Mouse (Mus musculus): ENCODE data around the gene Kcnd1.

Gene Kcnd1

DNA sequence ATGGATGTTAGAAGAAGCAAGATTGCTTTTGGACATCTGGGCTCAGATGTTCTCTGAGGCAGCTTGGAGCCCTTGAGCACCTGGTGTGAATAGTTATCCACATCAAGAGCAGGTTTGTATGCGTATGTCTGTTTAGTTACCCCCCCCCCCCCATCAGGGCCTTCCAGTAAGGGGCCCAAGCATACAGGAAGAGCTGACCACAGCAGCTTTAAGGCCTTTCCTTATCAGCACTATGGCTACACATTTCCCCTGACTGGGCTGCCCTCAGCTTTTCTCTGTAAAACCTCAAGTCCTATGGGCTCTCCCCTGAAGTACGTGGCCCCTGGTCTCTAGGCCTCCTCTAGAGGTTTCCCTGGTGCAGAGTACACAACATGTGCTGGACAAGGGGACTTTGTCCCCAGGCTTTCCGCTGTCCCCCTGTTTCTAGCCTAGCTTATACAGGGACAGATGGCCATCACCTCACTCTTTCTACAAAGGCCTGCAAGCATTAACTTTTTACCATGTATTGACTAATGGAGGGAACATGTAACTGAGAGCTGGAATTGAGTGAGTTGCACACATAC lies 37.2 kb downstream of the Kcnd1 start:
- in situ Hi-C loops (cut with MseI, MboI), result no loop called here

DNA sequence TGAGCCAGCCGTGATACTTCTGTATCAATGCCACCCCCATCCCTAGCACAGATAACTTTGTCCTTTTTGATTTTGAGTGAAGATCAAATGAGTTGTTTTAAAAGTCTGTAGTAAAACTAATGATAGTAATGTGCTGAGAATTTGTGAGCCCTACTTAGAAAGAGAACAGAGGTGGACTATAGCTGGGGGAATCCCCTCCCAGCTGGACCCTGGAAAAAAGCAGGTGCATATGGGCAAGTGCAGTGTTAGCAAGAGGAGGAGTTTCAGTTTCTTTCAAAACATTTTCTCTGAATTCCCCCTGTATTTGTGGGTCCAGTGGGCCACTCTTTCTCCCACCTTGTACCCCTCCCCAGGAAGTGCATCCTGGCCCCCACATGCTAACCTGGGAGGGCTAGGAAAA lies 41.1 kb downstream of the Kcnd1 start:
- in situ Hi-C loops (cut with MseI, MboI), result no loop called here

DNA sequence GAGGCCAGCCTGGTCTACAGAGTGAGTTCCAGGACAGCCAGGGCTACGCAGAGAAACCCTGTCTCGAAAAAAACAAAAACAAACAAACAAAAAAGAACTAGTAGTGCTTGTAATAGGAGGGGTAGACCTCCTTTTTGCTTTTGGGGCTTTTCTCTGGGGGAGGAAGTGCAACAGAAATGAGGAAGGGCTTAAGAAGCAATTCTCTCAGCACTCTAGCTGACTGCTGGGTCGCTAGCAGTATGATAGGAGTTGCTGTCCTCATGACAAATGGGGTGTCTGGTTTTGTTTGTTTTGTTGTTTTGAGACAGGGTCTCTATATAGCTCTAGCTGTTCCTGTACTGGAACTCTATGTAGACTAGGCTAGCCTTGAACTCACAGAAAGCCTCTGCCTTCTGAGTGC lies 42.5 kb downstream of the Kcnd1 start:
- in situ Hi-C loops (cut with MseI, MboI), result no loop called here

DNA sequence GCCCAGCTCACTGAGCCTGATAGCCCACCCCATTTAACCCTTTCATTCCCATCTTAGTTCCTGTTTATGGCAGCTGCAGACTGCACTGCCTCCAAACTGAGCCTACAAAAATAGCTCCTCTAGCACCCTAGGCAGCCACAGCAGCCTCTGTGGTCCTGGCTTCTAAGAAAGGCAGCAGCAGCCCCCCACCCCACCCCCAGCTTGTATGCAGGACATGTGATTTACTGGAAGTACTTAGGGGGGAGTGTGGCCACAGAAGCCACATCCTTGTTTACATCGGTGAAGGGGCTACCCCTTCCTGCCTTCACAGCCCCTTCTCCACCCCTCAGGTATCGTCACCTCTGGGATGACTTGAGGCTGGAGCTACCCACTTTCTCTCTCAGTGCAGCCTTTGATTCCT lies 43.3 kb downstream of the Kcnd1 start:
- in situ Hi-C loops (cut with MseI, MboI), result no loop called here

DNA sequence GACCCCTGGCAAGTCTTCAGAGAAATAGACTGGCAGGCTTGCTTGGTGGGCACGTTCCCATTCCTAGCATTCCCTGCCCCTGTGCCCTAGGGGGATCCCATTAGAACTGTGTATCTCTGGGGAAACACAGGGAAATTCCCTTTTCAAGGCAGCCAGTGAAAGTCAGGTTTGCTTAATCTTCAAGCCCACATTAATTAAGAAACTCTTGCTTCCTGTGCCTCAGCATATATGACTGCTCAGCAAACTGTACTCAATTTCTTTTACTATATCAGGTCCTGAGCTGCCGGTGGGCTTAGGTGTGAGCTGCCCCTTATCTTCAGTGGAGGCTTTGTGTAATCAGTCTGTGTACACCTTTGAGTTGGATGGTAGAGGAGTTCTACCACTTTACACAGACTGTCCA lies 43.7 kb downstream of the Kcnd1 start:
- in situ Hi-C loops (cut with MseI, MboI), result no loop called here

DNA sequence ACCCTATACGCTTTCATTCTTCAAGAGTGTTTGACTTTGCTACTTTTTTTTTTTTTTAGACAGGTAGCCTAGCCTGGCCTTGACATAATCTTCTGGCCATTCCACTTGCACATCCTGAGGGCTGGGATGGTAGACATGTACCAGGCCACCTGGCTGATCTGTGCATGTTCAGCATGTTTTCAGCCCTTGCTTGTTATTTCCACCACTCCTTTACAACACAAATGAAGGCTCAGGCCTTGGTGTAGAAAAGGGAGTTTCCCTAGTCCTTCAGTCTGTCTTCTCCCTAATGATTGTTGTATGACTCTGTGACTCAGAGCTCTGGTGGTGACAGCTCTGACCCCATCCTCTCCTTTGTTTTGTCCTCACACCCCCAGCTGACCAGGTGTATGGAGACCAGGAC lies 45.1 kb downstream of the Kcnd1 start:
- in situ Hi-C loops (cut with MseI, MboI), result no loop called here

DNA sequence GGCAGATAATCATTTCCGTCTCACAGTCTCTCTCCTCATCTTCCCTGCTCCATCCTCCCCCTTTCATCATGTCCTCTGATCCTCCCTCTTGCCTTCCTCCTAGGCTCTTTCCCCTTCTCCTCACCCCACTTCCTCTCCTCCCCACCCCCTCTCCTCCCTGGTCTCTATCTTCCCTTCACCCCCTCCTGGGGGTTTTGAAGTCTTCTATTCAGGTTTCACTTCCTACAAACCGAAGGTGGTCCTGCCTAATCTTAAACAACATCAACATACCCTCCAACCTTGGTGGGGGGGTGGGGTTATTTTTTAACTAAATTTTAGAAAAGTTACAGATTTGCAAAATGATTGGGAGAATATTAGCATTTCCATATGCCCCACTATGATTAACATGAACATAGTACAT lies 46.4 kb downstream of the Kcnd1 start:
- in situ Hi-C loops (cut with MseI, MboI), result no loop called here

DNA sequence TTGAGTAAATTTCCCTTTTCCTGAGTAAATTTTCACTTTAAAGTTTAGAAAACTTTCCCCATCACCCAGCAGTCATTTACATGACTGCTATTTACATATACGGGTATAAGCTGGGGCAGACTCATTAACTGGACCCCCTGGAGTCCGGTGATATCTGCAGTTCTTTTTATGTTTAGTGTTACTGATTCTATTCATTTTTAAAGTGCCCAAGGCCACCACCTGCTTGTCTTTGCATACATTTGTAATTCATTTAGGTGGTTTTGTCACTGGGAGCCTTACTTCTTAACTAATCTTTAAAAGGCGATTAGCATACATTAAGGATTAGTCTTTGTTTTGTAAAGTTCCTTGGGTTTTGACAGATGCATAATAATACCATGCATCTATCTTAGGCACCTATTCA lies 47.7 kb downstream of the Kcnd1 start:
- in situ Hi-C loops (cut with MseI, MboI), result no loop called here

DNA sequence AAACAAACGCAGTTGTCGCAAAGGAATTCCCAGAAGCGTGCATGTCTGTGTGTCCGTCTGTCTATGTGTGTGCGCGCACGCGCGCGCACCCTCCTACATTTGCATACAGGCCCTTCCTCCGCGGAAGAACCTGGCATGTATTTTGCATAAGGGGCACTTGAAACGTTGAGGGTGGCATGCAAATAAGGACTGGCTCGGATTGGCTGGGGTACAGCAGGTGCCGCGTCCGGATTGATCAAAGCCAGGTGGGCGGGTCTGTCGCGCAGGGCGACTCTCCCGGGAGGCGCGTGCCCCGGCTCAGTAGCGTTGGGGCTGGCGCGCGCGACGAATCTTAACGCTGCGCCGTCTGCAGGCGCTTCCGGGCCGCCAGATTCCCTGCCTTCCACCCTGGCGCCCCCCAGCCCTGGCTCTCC lies 55.9 kb downstream of the Kcnd1 start, which contains the start of gene Pim2:
TSS of gene Pim2 (plus strand) at position 256 of the 413 bp plus-strand sequence.
- in situ Hi-C loops (cut with MseI, MboI), result no loop called here

DNA sequence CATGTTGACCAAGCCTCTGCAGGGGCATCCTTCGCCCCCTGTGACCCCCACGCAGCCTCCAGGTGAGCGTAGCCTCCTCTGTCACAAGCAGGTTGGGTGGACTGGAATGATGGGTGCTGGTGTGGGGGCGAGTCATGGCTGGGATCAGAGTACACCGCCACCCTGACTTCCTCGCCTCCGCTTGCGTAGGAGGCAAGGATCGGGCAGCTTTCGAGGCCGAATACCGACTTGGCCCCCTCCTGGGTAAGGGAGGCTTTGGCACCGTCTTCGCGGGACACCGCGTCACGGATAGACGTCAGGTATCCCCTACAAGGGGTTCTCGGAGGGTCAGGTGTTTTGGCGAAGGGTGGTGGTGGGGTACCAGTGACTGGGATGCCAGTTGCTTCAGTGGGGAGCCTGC lies 56.4 kb downstream of the Kcnd1 start:
- in situ Hi-C loops (cut with MseI, MboI), result no loop called here

DNA sequence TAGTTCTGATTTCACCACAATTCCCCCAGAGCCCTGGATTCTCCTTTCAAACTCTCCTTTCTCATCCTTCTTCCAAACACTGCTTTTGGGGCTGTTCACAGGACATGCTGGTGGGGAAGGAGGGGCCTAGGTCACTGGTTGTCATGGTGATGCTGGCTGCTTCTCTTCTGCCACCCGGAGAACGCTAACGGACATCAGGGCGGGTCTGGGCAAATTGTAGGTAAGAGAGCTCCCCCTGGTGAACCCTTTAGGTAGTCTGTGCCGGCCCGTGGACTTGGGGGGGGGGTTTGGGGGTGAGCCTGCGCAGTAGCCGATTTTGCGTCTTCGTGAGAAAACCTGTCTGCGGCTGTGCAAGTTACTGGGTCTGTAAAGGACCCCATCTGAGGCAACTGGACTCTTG lies 57.7 kb downstream of the Kcnd1 start:
- in situ Hi-C loops (cut with MseI, MboI), result no loop called here

DNA sequence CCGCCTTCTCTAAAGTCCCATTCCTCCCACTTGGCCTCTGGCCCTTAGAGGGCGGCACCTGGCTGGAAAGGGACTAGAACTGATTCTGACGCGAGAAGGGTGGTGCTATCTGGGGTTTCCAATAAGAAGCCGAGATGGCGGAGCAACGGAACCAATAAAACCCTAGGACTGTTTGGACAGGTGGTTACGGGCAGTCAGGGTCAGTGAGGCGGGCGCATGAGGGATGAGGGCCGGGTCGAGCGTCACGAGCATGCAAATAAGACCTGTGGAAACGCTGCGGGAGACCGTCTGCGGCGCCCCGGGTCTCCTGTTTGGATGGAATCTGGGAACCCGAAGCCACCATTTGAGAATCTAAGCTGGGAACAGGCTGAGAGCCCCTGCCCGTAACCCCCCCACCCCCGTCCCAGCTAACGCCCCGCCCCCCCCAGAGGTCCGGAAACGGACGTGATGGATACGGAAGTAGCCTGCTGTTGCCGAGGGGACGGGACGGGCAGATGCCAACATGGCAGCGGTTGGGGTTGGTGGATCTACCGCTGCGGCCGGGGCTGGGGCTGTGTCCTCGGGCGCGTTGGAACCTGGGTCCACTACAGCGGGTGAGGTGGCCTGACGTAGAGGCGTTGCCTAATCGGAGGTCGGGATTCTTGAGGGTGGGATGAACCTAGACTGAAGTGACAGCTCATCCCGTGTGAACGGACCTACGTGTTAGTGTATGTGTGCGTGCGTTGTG lies 61.9 kb downstream of the Kcnd1 start, which contains the start of gene Slc35a2:
TSS of gene Slc35a2 (plus strand) at position 188 of the 727 bp plus-strand sequence.
- in situ Hi-C loops (cut with MseI, MboI), result no loop called here
